Mouse (Mus musculus) embryonic facial prominence, embryonic 11.5 days (tissue): ENCODE data around the gene Grk3. TPM values are rescaled to one million over a fixed set of nuclear protein-coding genes. Genes with fewer than 3 reads are reported as not detected.
A peak's percentile ranks its signal among the peaks of the same experiment; 100 is the strongest.

Source experiments
- ATAC-seq: fragments of 200-750 bp; cut with Nextera tagmentation; replicated peaks from 2 replicates; pipeline ENCODE4 v1.8.0; 2017; ENCODE audit warnings: low read depth; ENCODE audit not compliant: insufficient number of reproducible peaks, low FRiP score, low TSS enrichment
- DNase-seq: peaks from one replicate; pipeline ENCODE4 v3.0.0-alpha.2; 2015; ENCODE audit warnings: low spot score
- H3K27ac ChIP-seq: fragments of 300-500 bp; sonication (generic); replicated peaks from 2 replicates; pipeline ENCODE4 v1.5.1; 2014; ENCODE audit warnings: mild to moderate bottlenecking, low read depth, low read length, control low read depth
- H3K27me3 ChIP-seq: fragments of 300-500 bp; sonication (generic); 2 replicates; pipeline ENCODE4 v1.6.1; 2014; ENCODE audit warnings: mild to moderate bottlenecking, low read length, moderate library complexity, mixed read lengths; ENCODE audit not compliant: control insufficient read depth, insufficient read depth
- H3K36me3 ChIP-seq: fragments of 300-500 bp; sonication (generic); replicated peaks from 2 replicates; pipeline ENCODE4 v1.6.1; 2014; ENCODE audit warnings: low read depth, mild to moderate bottlenecking, low read length, moderate library complexity, mixed read lengths; ENCODE audit not compliant: control insufficient read depth, insufficient read depth
- H3K4me1 ChIP-seq: fragments of 300-500 bp; sonication (generic); 2 replicates; pipeline ENCODE4 v1.6.1; 2014; ENCODE audit warnings: low read length, mixed read lengths; ENCODE audit not compliant: control insufficient read depth, insufficient read depth
- H3K4me2 ChIP-seq: fragments of 300-500 bp; sonication (generic); 2 replicates; pipeline ENCODE4 v1.6.1; 2014; ENCODE audit warnings: low read depth, mild to moderate bottlenecking, control low read depth, low read length, moderate library complexity
- H3K4me3 ChIP-seq: fragments of 300-500 bp; sonication (generic); 2 replicates; pipeline ENCODE4 v1.5.1; 2014; ENCODE audit warnings: low read depth, low read length, control low read depth
- H3K9ac ChIP-seq: fragments of 300-500 bp; sonication (generic); replicated peaks from 2 replicates; pipeline ENCODE4 v1.6.1; 2014; ENCODE audit warnings: mild to moderate bottlenecking, control low read depth, low read length
- H3K9me3 ChIP-seq: fragments of 300-500 bp; sonication (generic); replicated peaks from 2 replicates; pipeline ENCODE4 v1.6.1; 2016; ENCODE audit warnings: mild to moderate bottlenecking, low read length, inconsistent platforms, mixed read lengths; ENCODE audit not compliant: control insufficient read depth
- WGBS: fragments of 180-500 bp; shearing (Covaris S2); extraction: QIAGEN DNeasy Blood & Tissue Kit; methylation state at CpG from one replicate; pipeline ENCODE4 v1.1.7; 2014; 5-methylcytosine and 5-hydroxymethylcytosine counted together
- polyA plus RNA-seq: library from polyadenylated mRNA; unstranded; fragments of >200 nt; fragmentation: Nextera tagmentation; extraction: Ambion mirVana; gene quantifications from 2 replicates; pipeline ENCODE4 v1.2.1, GENCODE M21; 2014

Gene Grk3
- polyA plus RNA-seq, 1 experiment from 2014 or later, result 2.7 TPM

DNA sequence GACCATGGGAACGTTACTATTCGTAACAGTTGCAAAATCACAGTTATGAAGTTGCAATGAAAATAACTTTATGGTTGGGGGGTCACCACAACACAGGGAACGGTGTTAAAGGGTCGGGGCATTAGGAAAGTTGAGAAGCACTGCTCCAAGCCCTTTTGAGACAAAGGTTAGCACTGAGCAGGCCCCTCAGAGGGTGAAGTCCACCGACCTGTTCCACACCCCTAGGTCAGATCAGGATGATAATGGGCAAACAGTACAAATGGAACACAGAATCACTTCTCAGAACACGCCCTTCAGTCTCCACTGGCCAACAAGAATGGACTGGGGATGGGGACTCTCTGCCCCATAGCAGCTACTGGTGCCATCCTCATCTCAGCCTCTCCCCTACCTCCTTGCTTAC is 142.6 kb downstream of the Grk3 start:
- Histone ChIP-seq H3K9ac (no peak overlapping the region), H3K27ac (no peak overlapping the region), H3K27me3 (no peaks in the 10 kb centered on the region), H3K4me1 (no peaks in the 10 kb centered on the region), H3K9me3 (no peaks in the 10 kb centered on the region), H3K4me2 (no peak overlapping the region), H3K36me3 (no peaks in the 10 kb centered on the region), H3K4me3 (no peak overlapping the region)
- DNase-seq (no peak), ATAC-seq (no peak)
- 69% methylated on average over 6 of the region's 6 CpGs for WGBS

DNA sequence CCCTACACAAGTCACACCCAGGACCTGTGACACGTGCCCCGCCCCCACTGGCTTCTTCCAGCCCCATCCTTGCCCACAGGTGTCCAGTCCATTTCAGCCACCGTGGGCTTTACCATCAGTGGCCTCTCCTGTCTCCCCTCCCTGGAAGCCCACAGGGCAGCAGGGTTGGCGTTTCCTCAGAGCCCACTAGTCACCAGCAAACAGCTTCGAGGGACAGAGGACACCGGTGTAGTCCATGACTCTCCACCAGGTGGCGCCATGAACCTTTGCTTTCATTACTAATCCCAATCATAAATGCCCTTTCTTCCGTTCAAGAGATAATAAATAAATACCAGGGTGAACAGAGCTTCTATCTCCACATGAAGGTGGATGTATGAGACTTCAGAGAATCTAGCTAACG is 144.9 kb downstream of the Grk3 start:
- 24% methylated on average over 9 of the region's 9 CpGs for WGBS
- H3K4me3 ChIP-seq, result no peak overlapping the region
- H3K36me3 ChIP-seq, result no peaks in the 10 kb centered on the region
- no peaks in the 10 kb centered on the region for H3K27me3 ChIP-seq
- peak; percentile 81 for DNase-seq
- ATAC-seq, result no peak
- H3K9me3 ChIP-seq, result no peaks in the 10 kb centered on the region
- no peaks in the 10 kb centered on the region for H3K4me1 ChIP-seq
- no peak overlapping the region for H3K4me2 ChIP-seq
- no peak overlapping the region for H3K27ac ChIP-seq
- no peak overlapping the region for H3K9ac ChIP-seq

DNA sequence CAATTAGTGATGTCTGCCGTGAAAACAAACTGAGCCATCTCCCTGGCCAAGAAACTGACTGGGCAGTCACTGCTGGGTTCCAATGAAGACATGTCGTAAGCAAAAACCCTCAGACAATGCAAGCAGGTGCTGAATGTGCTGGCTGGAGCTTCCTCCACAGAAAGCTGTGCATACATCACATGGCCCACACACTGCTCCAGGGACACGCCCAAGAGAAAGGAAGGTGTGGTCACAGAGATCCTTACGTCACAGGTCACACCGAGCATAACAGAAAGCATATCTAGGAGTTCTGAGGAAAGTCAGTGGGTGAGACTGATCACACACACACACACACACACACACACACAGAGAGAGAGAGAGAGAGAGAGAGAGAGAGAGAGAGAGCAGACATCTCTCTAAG is 147.0 kb downstream of the Grk3 start:
- Histone ChIP-seq H3K4me1 (no peaks in the 10 kb centered on the region), H3K9me3 (no peaks in the 10 kb centered on the region), H3K36me3 (no peaks in the 10 kb centered on the region), H3K4me3 (no peak overlapping the region), H3K9ac (no peak overlapping the region), H3K27me3 (no peaks in the 10 kb centered on the region), H3K4me2 (no peak overlapping the region), H3K27ac (no peak overlapping the region)
- 73% methylated on average over 5 of the region's 5 CpGs for WGBS
- DNase-seq (no peak), ATAC-seq (no peak)

DNA sequence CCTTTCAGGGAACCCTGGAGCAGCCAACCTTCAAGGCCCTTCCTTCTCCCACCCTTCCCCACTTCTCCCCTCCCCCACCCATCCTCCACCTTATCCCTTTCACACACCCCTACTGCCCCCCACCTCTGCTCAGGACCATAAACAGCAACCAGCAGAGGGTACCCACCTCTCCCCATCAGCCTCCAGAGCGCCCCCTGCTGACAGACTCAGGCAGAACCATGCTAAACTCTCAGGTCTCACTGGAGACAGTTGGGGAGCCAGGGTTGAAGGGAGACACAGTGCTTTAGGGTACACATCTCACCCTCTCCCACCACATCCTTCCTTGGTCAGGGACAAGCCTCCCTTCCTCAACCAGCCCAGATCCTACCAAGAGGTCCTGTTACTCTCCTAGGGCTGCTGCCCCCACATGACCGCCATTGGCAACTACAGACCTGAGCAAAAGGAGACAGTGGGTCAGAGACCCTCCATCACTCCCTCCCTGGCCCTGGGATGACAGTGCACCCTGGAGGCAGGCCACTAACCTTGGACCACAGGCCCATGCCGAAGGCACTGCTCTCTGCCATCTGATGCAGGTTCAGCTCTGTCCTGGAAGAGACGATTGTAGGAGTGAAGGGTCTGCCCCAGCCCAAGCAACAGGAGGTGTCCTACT is 150.7 kb downstream of the Grk3 start:
- ATAC-seq (peak; percentile 44; the same call in 1 of the 2 replicates), DNase-seq (peak; percentile 52)
- no peaks in the 10 kb centered on the region for H3K27me3 ChIP-seq
- WGBS, result 57% methylated on average over 4 of the region's 4 CpGs
- H3K27ac ChIP-seq, result no peak overlapping the region
- no peak overlapping the region for H3K4me2 ChIP-seq
- H3K4me1 ChIP-seq, result no peaks in the 10 kb centered on the region
- H3K9me3 ChIP-seq, result no peaks in the 10 kb centered on the region
- H3K4me3 ChIP-seq, result no peak overlapping the region
- no peaks in the 10 kb centered on the region for H3K36me3 ChIP-seq
- no peak overlapping the region for H3K9ac ChIP-seq

Other genes starting within 250 kb of the Grk3 start
- gene Myo18b, start 119.4 kb downstream of the Grk3 start, polyA plus RNA-seq, result 0.14 and 0.52 TPM in 2 replicates
- not detected in 2 replicates for gene Crybb2, start 54.3 kb upstream of the Grk3 start, polyA plus RNA-seq
- gene Crybb3, start 65.8 kb upstream of the Grk3 start, polyA plus RNA-seq, result 4.0 and 20.8 TPM in 2 replicates
- gene 2900026A02Rik, start 205.4 kb upstream of the Grk3 start, polyA plus RNA-seq, result 1.4 and 1.7 TPM in 2 replicates
- gene Tmem211, start 211.1 kb upstream of the Grk3 start, polyA plus RNA-seq, result 0.33 and 0.70 TPM in 2 replicates